Mouse (Mus musculus) frontal cortex, adult 2 months (tissue): ENCODE measurements around the gene Oas3. TPM values are rescaled to one million over a fixed set of nuclear protein-coding genes. Genes with fewer than 3 reads are reported as not detected.
"Not testable (repeated sequence)": the region's sequence is repeated elsewhere in the genome, so short reads cannot be mapped to it uniquely, and the experiment has no call there.

Experiments used
- DNase-seq, 2 experiments: peaks; one replicate each; pipeline ENCODE4 v3.0.0; 2022; ENCODE audit warnings: low spot score in 1 of 2; ENCODE audit errors: extremely low spot score in 1 of 2
- polyA plus RNA-seq: library from polyadenylated mRNA; depleted of rRNA; stranded (reverse); fragments of >200 nt; gene quantifications from 2 replicates; pipeline ENCODE4 v1.2.3, GENCODE M21; 2012; rRNA removed

The Oas3 gene
- 0.08 and 0.10 TPM in 2 replicates for polyA plus RNA-seq

DNA sequence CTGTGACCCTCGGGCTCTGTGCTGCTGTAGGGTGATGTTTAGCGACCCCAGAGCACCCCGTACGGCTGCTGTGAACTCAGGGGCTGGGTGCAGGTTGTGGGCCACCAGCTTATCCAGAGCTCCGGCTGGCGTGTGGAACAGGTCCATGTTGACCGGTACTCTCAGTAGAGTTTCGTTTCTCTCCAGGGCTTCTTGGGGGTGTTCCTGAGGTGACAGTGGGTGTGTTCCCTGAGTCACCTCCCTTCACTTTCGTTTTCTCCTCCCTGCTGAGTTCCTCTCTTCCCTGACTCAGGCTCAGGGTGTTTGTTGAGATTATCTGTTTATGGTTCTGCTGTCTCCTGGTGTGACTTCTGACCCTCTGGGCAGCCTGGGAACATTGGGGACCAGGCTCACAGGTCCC lies at the start of gene Oas3:
Gene Oas3, minus strand, starts transcription at position 184 of the 400 bp plus-strand sequence.
- no peak for DNase-seq

- DNase-seq, result no peak
These were observed 41.5 kb upstream of the Oas3 start for GRCm38 (mm10) chr5:120818999-120819398.

DNA sequence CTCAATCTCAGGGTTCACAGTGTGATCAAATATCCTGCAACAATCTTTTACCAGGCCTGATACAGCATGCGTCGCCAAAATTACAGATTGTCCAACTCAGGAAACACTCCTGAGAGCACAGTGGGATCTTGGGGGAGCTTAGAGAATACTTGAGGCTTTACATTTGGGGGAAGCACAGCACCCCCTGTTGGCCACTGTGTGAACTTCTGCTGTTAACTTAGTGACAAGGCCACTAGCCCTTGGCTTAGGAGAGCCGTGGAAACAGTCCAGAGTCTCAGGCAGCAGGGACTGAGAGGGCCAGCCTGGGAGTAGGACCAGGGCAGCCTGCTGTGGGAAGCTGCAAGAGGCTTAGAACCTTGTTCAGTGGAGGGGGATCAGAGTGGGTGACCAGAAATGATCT lies 38.5 kb upstream of the Oas3 start:
- DNase-seq, result no peak

DNA sequence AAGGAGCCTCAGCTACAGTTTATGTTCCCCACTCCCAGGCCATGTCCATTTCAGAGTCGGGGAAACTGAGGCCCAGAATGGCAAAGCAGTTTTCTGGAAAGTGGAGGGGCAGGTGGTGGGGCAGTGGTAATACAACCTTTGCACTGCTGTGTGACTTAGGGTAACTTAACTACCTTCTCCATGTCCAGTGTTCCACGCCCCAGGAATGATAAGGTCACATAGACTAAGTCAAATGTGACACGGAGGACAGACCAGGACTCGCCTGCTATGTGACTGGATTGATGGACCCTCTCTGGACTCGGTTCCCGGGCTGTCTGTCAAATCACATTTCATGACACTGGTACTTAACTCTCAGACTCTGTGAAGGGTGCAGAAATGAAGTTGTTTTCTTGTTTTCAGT lies 35.6 kb upstream of the Oas3 start:
- DNase-seq, result no peak

- peak; percentile 75 to 86 for DNase-seq
These were observed 34.7 kb upstream of the Oas3 start, which contains the start of gene Oas1c for GRCm38 (mm10) chr5:120811951-120812819. Oas1c (minus strand) TSS chr5:120812514.

DNA sequence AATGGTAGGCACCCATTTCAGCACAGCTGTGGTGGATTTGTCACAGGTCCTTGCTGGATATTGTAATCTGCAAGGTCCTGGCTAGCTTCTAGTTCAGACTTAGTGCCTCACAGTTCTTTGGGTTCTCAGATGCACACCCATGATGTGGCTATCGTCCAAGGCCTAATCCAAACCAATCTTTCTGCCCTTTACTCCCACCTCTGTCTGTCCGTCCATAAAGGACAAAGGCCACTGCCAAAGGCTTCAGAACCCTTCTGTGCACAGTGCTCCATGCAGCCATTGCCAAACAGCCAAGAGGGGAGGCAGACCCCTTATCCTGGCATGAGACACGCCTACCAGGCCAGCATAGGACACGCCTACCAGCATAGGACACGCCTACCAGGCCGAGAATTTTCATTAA lies 31.7 kb upstream of the Oas3 start:
- DNase-seq, result no peak

DNA sequence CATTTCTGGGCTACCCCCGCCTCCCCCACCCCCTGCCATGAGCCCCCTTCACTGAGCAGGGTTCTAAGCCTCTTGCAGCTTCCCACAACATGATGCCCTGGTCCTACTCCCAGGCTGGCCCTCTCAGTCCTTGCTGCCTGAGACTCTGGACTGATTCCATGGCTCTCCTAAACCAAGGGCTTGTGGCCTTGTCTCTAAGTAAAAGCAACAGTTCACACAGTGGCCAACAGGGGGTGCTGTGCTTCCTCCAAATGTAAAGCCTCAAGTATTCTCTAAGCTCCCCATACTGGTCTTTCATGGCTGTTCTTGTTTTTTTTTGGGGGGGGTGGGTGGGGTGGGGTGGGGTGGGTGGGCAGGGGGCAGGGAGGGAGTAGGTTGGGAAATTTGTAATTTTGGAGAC lies 29.0 kb upstream of the Oas3 start:
- peak in 1 of 2 experiments; percentile 72 for DNase-seq

GRCm38 (mm10) chr5:120803596-120803995 lies 26.1 kb upstream of the Oas3 start:
- DNase-seq, result no peak

DNA sequence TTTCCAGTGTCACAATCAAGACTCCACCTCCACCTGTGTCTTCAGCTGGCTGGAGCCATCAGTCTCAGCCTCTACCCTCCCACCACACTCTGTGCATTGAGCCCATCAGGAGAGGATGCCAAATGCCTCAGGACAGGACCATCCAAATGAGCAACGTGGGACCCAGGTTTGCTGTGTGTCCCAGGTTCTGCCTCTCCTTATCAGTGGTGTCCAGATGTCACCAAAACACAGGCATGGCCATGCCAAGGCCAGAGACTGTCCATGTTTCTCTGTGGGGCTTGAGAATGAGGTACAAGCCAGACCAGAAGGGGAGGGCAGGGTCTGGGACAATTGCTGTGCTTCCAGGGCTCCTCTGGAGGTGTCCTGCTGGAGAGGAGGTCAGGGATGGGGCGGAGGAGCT lies 21.5 kb upstream of the Oas3 start:
- not testable (repeated sequence) for DNase-seq

DNA sequence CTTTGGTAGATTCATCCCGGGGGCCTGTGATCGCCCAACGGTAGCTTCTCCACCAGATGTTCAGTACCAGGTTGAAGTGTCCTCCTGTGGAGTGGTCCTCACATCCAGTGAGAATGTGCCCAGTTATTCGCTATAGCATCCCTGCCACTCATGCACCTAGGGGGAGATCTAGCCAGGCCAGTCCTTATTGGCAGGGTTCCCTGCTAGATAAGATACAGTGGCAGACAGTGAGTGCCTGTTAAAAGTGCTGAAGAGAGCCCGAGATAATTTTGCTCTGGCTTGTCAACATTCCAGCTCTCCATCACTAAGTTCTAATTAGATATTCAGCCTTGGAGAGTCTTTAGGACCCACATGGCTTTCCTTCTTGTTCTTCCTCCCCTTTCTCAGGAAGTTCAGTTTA lies 20.7 kb upstream of the Oas3 start:
- not testable (repeated sequence) for DNase-seq

- DNase-seq, result not testable (repeated sequence)
These were observed 18.1 kb upstream of the Oas3 start, which contains the start of gene Oas1e for GRCm38 (mm10) chr5:120795480-120796034. Oas1e (minus strand) TSS chr5:120795530.

GRCm38 (mm10) chr5:120793043-120793442 lies 15.6 kb upstream of the Oas3 start:
- DNase-seq, result peak in 1 of 2 experiments; percentile 72

- no peak for DNase-seq
These were observed 9.6 kb upstream of the Oas3 start for GRCm38 (mm10) chr5:120787042-120787441.

GRCm38 (mm10) chr5:120782446-120782845 lies 5.0 kb upstream of the Oas3 start:
- no peak for DNase-seq

DNA sequence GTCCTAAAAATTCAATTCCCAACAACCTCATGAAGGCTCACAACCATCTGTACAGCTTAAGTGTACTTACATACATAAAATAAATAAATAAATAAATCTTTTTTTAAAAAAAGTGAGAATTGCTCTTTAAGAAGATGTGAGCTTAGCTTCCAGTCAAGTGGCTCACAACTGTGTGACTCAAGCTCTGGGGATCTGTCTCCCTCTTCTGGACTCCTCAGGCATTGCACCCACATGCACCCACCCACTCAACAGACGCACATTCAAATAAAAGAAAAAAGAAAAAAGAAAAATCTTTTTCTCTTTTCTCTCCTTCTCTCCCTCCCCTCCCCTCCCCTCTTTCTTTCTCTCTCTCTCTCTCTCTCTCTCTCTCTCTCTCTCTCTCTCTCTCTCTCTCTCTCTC lies 4.2 kb upstream of the Oas3 start:
- DNase-seq, result peak in 1 of 2 experiments; percentile 9

GRCm38 (mm10) chr5:120779922-120780321 lies 2.5 kb upstream of the Oas3 start:
- DNase-seq, result peak in 1 of 2 experiments; percentile 12

GRCm38 (mm10) chr5:120778941-120779340 lies 1.5 kb upstream of the Oas3 start:
- DNase-seq, result no peak

DNA sequence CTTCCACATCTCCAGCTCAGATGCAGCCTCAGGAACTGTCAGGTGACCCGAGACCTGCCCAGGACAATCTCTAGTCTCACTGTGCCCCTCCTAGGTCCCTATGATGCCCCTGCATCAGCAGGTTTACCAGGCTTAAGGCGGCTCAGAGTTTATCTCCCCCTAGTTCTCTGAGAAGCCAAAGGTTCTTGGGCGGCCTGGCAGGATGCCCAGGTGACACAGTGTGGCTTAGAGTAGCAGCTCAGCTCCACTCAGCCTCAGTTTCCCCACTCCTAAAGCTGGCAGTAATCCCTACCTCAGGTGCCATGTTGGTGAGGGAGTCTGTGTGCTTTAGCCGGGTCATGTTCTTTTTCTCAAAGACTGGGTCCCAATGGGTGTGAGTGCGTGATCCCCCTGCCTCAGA lies 660 bp downstream of the Oas3 start:
- no peak for DNase-seq

GRCm38 (mm10) chr5:120775287-120775985 lies 2.0 kb downstream of the Oas3 start:
- DNase-seq, result no peak

GRCm38 (mm10) chr5:120769396-120769795 lies 8.1 kb downstream of the Oas3 start:
- no peak for DNase-seq

GRCm38 (mm10) chr5:120765010-120765409 lies 12.5 kb downstream of the Oas3 start:
- DNase-seq, result no peak
